Mouse (Mus musculus) stomach, embryonic 14.5 days (tissue): ENCODE data around the gene Ints13. TPM values are rescaled to one million over a fixed set of nuclear protein-coding genes. Genes with fewer than 3 reads are reported as not detected.

Experiments used
- ATAC-seq: fragments of 200-750 bp; cut with Nextera tagmentation; 2 replicates; pipeline ENCODE4 v1.8.0; 2017; ENCODE audit warnings: low read depth, moderate TSS enrichment; ENCODE audit not compliant: insufficient number of reproducible peaks, insufficient read depth, low FRiP score
- H3K27ac ChIP-seq: fragments of 300-500 bp; sonication (generic); 2 replicates; pipeline ENCODE4 v1.5.1; 2014; ENCODE audit warnings: mild to moderate bottlenecking, low read length, moderate library complexity, mixed read lengths
- H3K27me3 ChIP-seq: fragments of 300-500 bp; sonication (generic); 2 replicates; pipeline ENCODE4 v1.6.1; 2014; ENCODE audit warnings: low read length, control low read depth, mixed read lengths; ENCODE audit not compliant: control insufficient read depth, insufficient read depth
- H3K36me3 ChIP-seq: fragments of 300-500 bp; sonication (generic); 2 replicates; pipeline ENCODE4 v1.6.1; 2014; ENCODE audit warnings: mild to moderate bottlenecking, control low read depth, low read length, moderate library complexity, mixed read lengths; ENCODE audit not compliant: control insufficient read depth, insufficient read depth
- H3K4me1 ChIP-seq: fragments of 300-500 bp; sonication (generic); 2 replicates; pipeline ENCODE4 v1.6.1; 2014; ENCODE audit warnings: low read length, control low read depth, mixed read lengths; ENCODE audit not compliant: control insufficient read depth, insufficient read depth
- H3K4me2 ChIP-seq: fragments of 300-500 bp; sonication (generic); replicated peaks from 2 replicates; pipeline ENCODE4 v1.6.1; 2014; ENCODE audit warnings: low read depth, low read length, control low read depth
- H3K4me3 ChIP-seq: fragments of 300-500 bp; sonication (generic); 2 replicates; pipeline ENCODE4 v1.5.1; 2014; ENCODE audit warnings: low read depth, low read length, control low read depth
- H3K9ac ChIP-seq: fragments of 300-500 bp; sonication (generic); replicated peaks from 2 replicates; pipeline ENCODE4 v1.6.1; 2014; ENCODE audit warnings: low read depth, mild to moderate bottlenecking, control low read depth, low read length, moderate library complexity, mixed read lengths
- H3K9me3 ChIP-seq: fragments of 300-500 bp; sonication (generic); 2 replicates; pipeline ENCODE4 v1.6.1; 2016; ENCODE audit warnings: low read depth, low read length, control low read depth; ENCODE audit not compliant: control insufficient read depth
- WGBS: fragments of 180-500 bp; shearing (Covaris S2); extraction: QIAGEN DNeasy Blood & Tissue Kit; methylation state at CpG from one replicate; pipeline ENCODE4 v1.1.7; 2014; 5-methylcytosine and 5-hydroxymethylcytosine counted together
- polyA plus RNA-seq: library from polyadenylated mRNA; unstranded; fragments of >200 nt; fragmentation: Nextera tagmentation; extraction: Ambion mirVana; gene quantifications from 2 replicates; pipeline ENCODE4 v1.2.1, GENCODE M21; 2014

Ints13 gene
- polyA plus RNA-seq, 1 experiment from 2014 or later = 58.0 TPM

DNA sequence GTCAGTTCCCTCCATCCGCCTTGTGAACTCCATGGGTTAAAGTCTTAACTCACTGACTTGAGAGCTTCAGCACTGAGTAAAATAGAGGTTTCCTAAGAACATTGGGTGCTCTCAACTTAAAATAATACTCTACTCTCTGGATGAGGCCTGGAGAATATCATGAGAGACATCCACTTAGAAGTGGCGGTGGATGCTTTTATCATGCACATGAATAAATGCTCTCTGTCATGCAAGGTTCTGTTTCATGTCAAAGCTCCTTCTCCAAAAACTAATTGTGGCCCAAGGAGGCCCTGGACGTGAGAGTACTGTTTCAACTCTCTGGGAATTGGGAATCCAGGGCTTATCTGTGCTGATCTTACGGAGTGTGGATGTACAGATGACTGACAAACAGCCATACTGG is 40.5 kb downstream of the Ints13 start:
- H3K9ac ChIP-seq = no peak overlapping the region
- no peak overlapping the region for H3K4me2 ChIP-seq
- no peak overlapping the region for H3K4me3 ChIP-seq
- WGBS = 55% methylated on average over 4 of the region's 4 CpGs
- H3K36me3 ChIP-seq = no peaks in the 10 kb centered on the region
- no peaks in the 10 kb centered on the region for H3K27me3 ChIP-seq
- H3K27ac ChIP-seq = peak overlapping the region; percentile 28; the same call in 1 of the 2 replicates
- no peaks in the 10 kb centered on the region for H3K9me3 ChIP-seq
- H3K4me1 ChIP-seq = 0 out of 2 replicates have a peak, but pooled peaks cover 5% of the 10 kb centered on the region
- peak; percentile 49; the same call in 1 of the 2 replicates for ATAC-seq

DNA sequence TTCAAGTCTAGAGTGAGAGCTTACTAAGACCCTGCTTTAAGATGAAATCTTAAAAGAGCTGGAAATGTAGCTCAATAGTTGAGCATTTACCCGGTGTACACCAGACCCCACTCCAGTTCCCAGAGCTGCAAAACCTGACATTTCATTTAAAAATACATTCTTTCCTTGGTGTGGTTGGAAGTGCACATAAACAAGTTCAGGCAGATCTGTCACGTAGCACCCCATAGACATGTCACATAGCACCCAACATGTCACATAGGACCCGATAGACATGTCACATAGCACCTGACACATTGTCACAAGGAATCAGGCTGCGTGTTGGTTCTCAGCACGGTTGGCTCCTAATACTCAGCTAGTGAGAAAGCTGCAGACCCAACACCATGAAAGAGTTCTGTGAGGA is 42.1 kb downstream of the Ints13 start:
- 89% methylated on average over 5 of the region's 5 CpGs for WGBS
- no peak for ATAC-seq
- no peak overlapping the region for H3K9ac ChIP-seq
- H3K4me2 ChIP-seq = no peak overlapping the region
- no peak overlapping the region for H3K4me3 ChIP-seq
- no peaks in the 10 kb centered on the region for H3K27me3 ChIP-seq
- H3K36me3 ChIP-seq = no peaks in the 10 kb centered on the region
- no peaks in the 10 kb centered on the region for H3K9me3 ChIP-seq
- no peak overlapping the region for H3K27ac ChIP-seq
- 0 out of 2 replicates have a peak, but pooled peaks cover 7% of the 10 kb centered on the region for H3K4me1 ChIP-seq

DNA sequence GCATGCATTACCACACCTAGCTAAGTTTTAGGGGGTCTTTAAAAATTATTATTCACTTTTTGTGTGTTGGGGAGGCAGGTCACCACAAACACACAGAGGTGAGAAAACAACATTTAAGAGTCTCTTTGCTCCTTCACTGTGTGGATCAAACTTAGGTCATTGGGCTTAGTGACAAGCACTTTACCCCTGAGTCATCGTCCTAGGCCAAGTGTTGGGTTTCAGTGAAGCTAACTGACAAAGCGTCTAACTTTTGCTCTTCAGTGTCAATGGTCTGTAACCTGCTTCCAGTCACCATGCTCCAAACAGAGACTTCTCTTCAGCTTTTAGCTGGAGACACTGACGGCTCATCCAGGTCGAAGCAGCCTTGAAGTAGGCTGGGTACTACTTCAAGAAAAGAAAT is 44.5 kb downstream of the Ints13 start:
- H3K4me1 ChIP-seq = 0 out of 2 replicates have a peak, but pooled peaks cover 7% of the 10 kb centered on the region
- WGBS = 87% methylated on average over 4 of the region's 4 CpGs
- no peaks in the 10 kb centered on the region for H3K27me3 ChIP-seq
- H3K9me3 ChIP-seq = no peaks in the 10 kb centered on the region
- no peak overlapping the region for H3K4me2 ChIP-seq
- no peak overlapping the region for H3K4me3 ChIP-seq
- no peaks in the 10 kb centered on the region for H3K36me3 ChIP-seq
- no peak for ATAC-seq
- H3K27ac ChIP-seq = no peak overlapping the region
- no peak overlapping the region for H3K9ac ChIP-seq

- H3K4me1 ChIP-seq = 0 out of 2 replicates have a peak, but pooled peaks cover 2% of the 10 kb centered on the region
- 0 out of 2 replicates have a peak overlapping the region, but pooled peaks have one; percentile 48 for H3K27ac ChIP-seq
- no peak overlapping the region for H3K4me2 ChIP-seq
- H3K4me3 ChIP-seq = no peak overlapping the region
- peak; percentile 46; the same call in 1 of the 2 replicates for ATAC-seq
- H3K36me3 ChIP-seq = no peaks in the 10 kb centered on the region
- H3K9ac ChIP-seq = no peak overlapping the region
- H3K27me3 ChIP-seq = no peaks in the 10 kb centered on the region
- WGBS = 28% methylated on average over 5 of the region's 5 CpGs
- no peaks in the 10 kb centered on the region for H3K9me3 ChIP-seq
Observed at GRCm38 (mm10) chr6:146530769-146531168, 46.9 kb downstream of the Ints13 start.

- H3K27ac ChIP-seq = no peak overlapping the region
- no peak overlapping the region for H3K9ac ChIP-seq
- H3K36me3 ChIP-seq = no peaks in the 10 kb centered on the region
- no peak overlapping the region for H3K4me3 ChIP-seq
- ATAC-seq = peak; percentile 33; the same call in 1 of the 2 replicates
- 0 out of 2 replicates have a peak, but pooled peaks cover 2% of the 10 kb centered on the region for H3K4me1 ChIP-seq
- no peaks in the 10 kb centered on the region for H3K27me3 ChIP-seq
- 30% methylated on average over 7 of the region's 7 CpGs for WGBS
- no peak overlapping the region for H3K4me2 ChIP-seq
- H3K9me3 ChIP-seq = no peaks in the 10 kb centered on the region
Observed at GRCm38 (mm10) chr6:146530363-146530762, 47.3 kb downstream of the Ints13 start.

DNA sequence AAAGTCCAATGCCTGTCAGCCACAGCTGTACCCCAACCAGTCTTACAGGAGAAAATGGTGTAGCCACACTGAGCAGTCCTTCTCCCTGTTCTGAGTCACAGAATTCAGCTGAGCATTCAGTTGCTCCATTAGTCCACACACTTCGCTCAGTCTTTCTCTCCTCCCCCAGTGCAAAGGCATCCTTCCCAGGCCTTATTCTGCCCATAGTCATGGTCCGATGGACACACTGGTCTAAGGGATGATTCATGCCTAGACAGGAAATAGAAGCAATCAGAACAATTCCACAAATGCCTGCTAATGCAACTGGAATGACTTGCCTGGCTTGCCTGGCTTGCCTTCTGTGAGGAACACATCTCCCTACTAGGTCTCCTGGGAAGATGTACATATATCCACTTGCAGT is 50.1 kb downstream of the Ints13 start:
- H3K4me3 ChIP-seq = no peak overlapping the region
- no peak overlapping the region for H3K9ac ChIP-seq
- no peak overlapping the region for H3K27ac ChIP-seq
- H3K27me3 ChIP-seq = no peaks in the 10 kb centered on the region
- no peak overlapping the region for H3K4me2 ChIP-seq
- 92% methylated on average over 2 of the region's 2 CpGs for WGBS
- 0 out of 2 replicates have a peak, but pooled peaks cover 2% of the 10 kb centered on the region for H3K4me1 ChIP-seq
- peaks cover 4% of the 10 kb centered on the region for H3K9me3 ChIP-seq
- H3K36me3 ChIP-seq = no peaks in the 10 kb centered on the region
- no peak for ATAC-seq

GRCm38 (mm10) chr6:146525500-146525899 is 52.1 kb downstream of the Ints13 start:
- no peaks in the 10 kb centered on the region for H3K4me1 ChIP-seq
- no peaks in the 10 kb centered on the region for H3K36me3 ChIP-seq
- no peak overlapping the region for H3K4me3 ChIP-seq
- no peak overlapping the region for H3K4me2 ChIP-seq
- peaks cover 4% of the 10 kb centered on the region for H3K9me3 ChIP-seq
- H3K27me3 ChIP-seq = no peaks in the 10 kb centered on the region
- no peak overlapping the region for H3K27ac ChIP-seq
- ATAC-seq = no peak
- no peak overlapping the region for H3K9ac ChIP-seq
- 87% methylated on average over 2 of the region's 2 CpGs for WGBS

- no peak for ATAC-seq
- Histone ChIP-seq H3K9ac (no peak overlapping the region), H3K27ac (no peak overlapping the region), H3K4me3 (no peak overlapping the region), H3K9me3 (peaks cover 4% of the 10 kb centered on the region), H3K4me2 (no peak overlapping the region), H3K4me1 (no peaks in the 10 kb centered on the region), H3K36me3 (no peaks in the 10 kb centered on the region), H3K27me3 (no peaks in the 10 kb centered on the region)
- 86% methylated on average over 5 of the region's 5 CpGs for WGBS
Observed at GRCm38 (mm10) chr6:146521456-146522245, 56.0 kb downstream of the Ints13 start.
